Mouse (Mus musculus): ENCODE results near the gene Ccdc181. TPM values are rescaled to one million over a fixed set of nuclear protein-coding genes. Genes with fewer than 3 reads are reported as not detected.
A peak's percentile ranks its signal among the peaks of the same experiment; 100 is the strongest.

Gene Ccdc181
- polyA plus RNA-seq, 1 experiment from 2014 or later, result 11.5 TPM

GRCm38 (mm10) chr1:164296473-164296872, 21.1 kb downstream of the Ccdc181 start:
- peaks cover 93% of the 10 kb centered on the region for H3K36me3 ChIP-seq
- H3K4me1 ChIP-seq, result no peaks in the 10 kb centered on the region
- no peak for DNase-seq (ENCODE audit: low spot score)
- no peaks in the 10 kb centered on the region for H3K27me3 ChIP-seq (ENCODE audit: low read depth, poor library complexity, severe bottlenecking)
- WGBS, result 94% methylated on average over 4 of the region's 5 CpGs
- no peaks in the 10 kb centered on the region for H3K9me3 ChIP-seq (replicated peaks)
- H3K4me3 ChIP-seq, result no peak overlapping the region
- H3K27ac ChIP-seq (replicated peaks), result no peak overlapping the region

- 95% methylated on average over 4 of the region's 4 CpGs for WGBS
- peaks cover 69% of the 10 kb centered on the region for H3K36me3 ChIP-seq
These were observed 26.6 kb downstream of the Ccdc181 start for GRCm38 (mm10) chr1:164301949-164302348.

GRCm38 (mm10) chr1:164303821-164304220, 28.4 kb downstream of the Ccdc181 start, which contains the start of gene Nme7:
Nme7 (plus strand) TSS chr1:164304121.
- H3K36me3 ChIP-seq, result peaks cover 50% of the 10 kb centered on the region
- peaks cover 17% of the 10 kb centered on the region for H3K4me1 ChIP-seq
- 86% methylated on average over 5 of the region's 5 CpGs for WGBS

More at GRCm38 (mm10) chr1:164301949-164302348, 26.6 kb downstream of the Ccdc181 start:
- Histone ChIP-seq H3K27me3 (ENCODE audit: low read depth, poor library complexity, severe bottlenecking) (no peaks in the 10 kb centered on the region), H3K4me3 (no peak overlapping the region), H3K27ac (replicated peaks) (no peak overlapping the region), H3K4me1 (peaks cover 8% of the 10 kb centered on the region), H3K9me3 (replicated peaks) (no peaks in the 10 kb centered on the region)
- no peak for DNase-seq (ENCODE audit: low spot score)

GRCm38 (mm10) chr1:164307124-164307751, 31.9 kb downstream of the Ccdc181 start, which contains the start of gene Blzf1:
Blzf1 (minus strand) TSS chr1:164307489.
- Histone ChIP-seq H3K4me3 (peak within 1 kb of the TSS; percentile 83), H3K36me3 (peaks cover 20% of the 10 kb centered on the region), H3K4me1 (peaks cover 17% of the 10 kb centered on the region), H3K9me3 (replicated peaks) (no peaks in the 10 kb centered on the region), H3K27ac (replicated peaks) (peak within 1 kb of the TSS; percentile 82), H3K27me3 (ENCODE audit: low read depth, poor library complexity, severe bottlenecking) (no peaks in the 10 kb centered on the region)
- 0% methylated on average over 35 of the region's 35 CpGs for WGBS
- DNase-seq (ENCODE audit: low spot score), result peak; percentile 98

More at GRCm38 (mm10) chr1:164303821-164304220, 28.4 kb downstream of the Ccdc181 start, which contains the start of gene Nme7:
- H3K9me3 ChIP-seq (replicated peaks), result no peaks in the 10 kb centered on the region
- no peak within 1 kb of the TSS for H3K27ac ChIP-seq (replicated peaks)
- no peaks in the 10 kb centered on the region for H3K27me3 ChIP-seq (ENCODE audit: low read depth, poor library complexity, severe bottlenecking)
- H3K4me3 ChIP-seq, result no peak within 1 kb of the TSS
- no peak for DNase-seq (ENCODE audit: low spot score)

- peak overlapping the region; percentile 83 for H3K4me3 ChIP-seq
- peak overlapping the region; percentile 82 for H3K27ac ChIP-seq (replicated peaks)
- no peaks in the 10 kb centered on the region for H3K9me3 ChIP-seq (replicated peaks)
- no peaks in the 10 kb centered on the region for H3K27me3 ChIP-seq (ENCODE audit: low read depth, poor library complexity, severe bottlenecking)
- no peak for DNase-seq (ENCODE audit: low spot score)
- WGBS, result 11% methylated on average over 10 of the region's 10 CpGs
- peaks cover 17% of the 10 kb centered on the region for H3K4me1 ChIP-seq
- peaks cover 18% of the 10 kb centered on the region for H3K36me3 ChIP-seq
These were observed 32.5 kb downstream of the Ccdc181 start for GRCm38 (mm10) chr1:164307922-164308321.

GRCm38 (mm10) chr1:164314085-164314484, 38.7 kb downstream of the Ccdc181 start:
- no peak for DNase-seq (ENCODE audit: low spot score)
- H3K36me3 ChIP-seq, result peaks cover 38% of the 10 kb centered on the region
- no peaks in the 10 kb centered on the region for H3K27me3 ChIP-seq (ENCODE audit: low read depth, poor library complexity, severe bottlenecking)
- no peak overlapping the region for H3K4me3 ChIP-seq
- no peaks in the 10 kb centered on the region for H3K4me1 ChIP-seq
- WGBS, result 88% methylated on average over 5 of the region's 5 CpGs
- H3K27ac ChIP-seq (replicated peaks), result no peak overlapping the region
- H3K9me3 ChIP-seq (replicated peaks), result no peaks in the 10 kb centered on the region

GRCm38 (mm10) chr1:164315266-164315665, 39.9 kb downstream of the Ccdc181 start:
- Histone ChIP-seq H3K9me3 (replicated peaks) (no peaks in the 10 kb centered on the region), H3K36me3 (peaks cover 38% of the 10 kb centered on the region), H3K4me1 (no peaks in the 10 kb centered on the region), H3K27ac (replicated peaks) (no peak overlapping the region), H3K4me3 (no peak overlapping the region), H3K27me3 (ENCODE audit: low read depth, poor library complexity, severe bottlenecking) (no peaks in the 10 kb centered on the region)
- no peak for DNase-seq (ENCODE audit: low spot score)
- WGBS, result 81% methylated on average over 8 of the region's 8 CpGs

GRCm38 (mm10) chr1:164316697-164317096, 41.3 kb downstream of the Ccdc181 start:
- WGBS, result 36% methylated on average over 3 of the region's 3 CpGs
- H3K27me3 ChIP-seq (ENCODE audit: low read depth, poor library complexity, severe bottlenecking), result no peaks in the 10 kb centered on the region
- H3K4me1 ChIP-seq, result peaks cover 8% of the 10 kb centered on the region; the same call in 1 of the 2 replicates

GRCm38 (mm10) chr1:164317261-164317660, 41.9 kb downstream of the Ccdc181 start:
- Histone ChIP-seq H3K36me3 (peaks cover 34% of the 10 kb centered on the region), H3K27ac (replicated peaks) (no peak overlapping the region), H3K4me1 (peaks cover 11% of the 10 kb centered on the region; the same call in 1 of the 2 replicates), H3K4me3 (no peak overlapping the region), H3K9me3 (replicated peaks) (no peaks in the 10 kb centered on the region), H3K27me3 (ENCODE audit: low read depth, poor library complexity, severe bottlenecking) (no peaks in the 10 kb centered on the region)
- WGBS, result 90% methylated on average over 9 of the region's 9 CpGs
- no peak for DNase-seq (ENCODE audit: low spot score)

More at GRCm38 (mm10) chr1:164316697-164317096, 41.3 kb downstream of the Ccdc181 start:
- no peak overlapping the region for H3K27ac ChIP-seq (replicated peaks)
- peaks cover 37% of the 10 kb centered on the region for H3K36me3 ChIP-seq
- DNase-seq (ENCODE audit: low spot score), result peak; percentile 73
- no peaks in the 10 kb centered on the region for H3K9me3 ChIP-seq (replicated peaks)
- H3K4me3 ChIP-seq, result no peak overlapping the region

GRCm38 (mm10) chr1:164318474-164318873, 43.1 kb downstream of the Ccdc181 start:
- 92% methylated on average over 5 of the region's 5 CpGs for WGBS
- H3K27me3 ChIP-seq (ENCODE audit: low read depth, poor library complexity, severe bottlenecking), result no peaks in the 10 kb centered on the region

GRCm38 (mm10) chr1:164319542-164320140, 44.3 kb downstream of the Ccdc181 start:
- no peak for DNase-seq (ENCODE audit: low spot score)
- Histone ChIP-seq H3K36me3 (peaks cover 13% of the 10 kb centered on the region), H3K4me3 (no peak overlapping the region), H3K9me3 (replicated peaks) (no peaks in the 10 kb centered on the region), H3K27me3 (ENCODE audit: low read depth, poor library complexity, severe bottlenecking) (no peaks in the 10 kb centered on the region), H3K4me1 (peaks cover 12% of the 10 kb centered on the region; the same call in 1 of the 2 replicates), H3K27ac (replicated peaks) (no peak overlapping the region)
- 81% methylated on average over 14 of the region's 14 CpGs for WGBS

More at GRCm38 (mm10) chr1:164318474-164318873, 43.1 kb downstream of the Ccdc181 start:
- no peak overlapping the region for H3K27ac ChIP-seq (replicated peaks)
- H3K36me3 ChIP-seq, result peaks cover 24% of the 10 kb centered on the region
- H3K4me3 ChIP-seq, result no peak overlapping the region
- no peaks in the 10 kb centered on the region for H3K9me3 ChIP-seq (replicated peaks)
- DNase-seq (ENCODE audit: low spot score), result no peak
- H3K4me1 ChIP-seq, result peaks cover 12% of the 10 kb centered on the region; the same call in 1 of the 2 replicates

- 82% methylated on average over 5 of the region's 5 CpGs for WGBS
These were observed 45.3 kb downstream of the Ccdc181 start for GRCm38 (mm10) chr1:164320731-164321130.

GRCm38 (mm10) chr1:164321408-164321807, 46.0 kb downstream of the Ccdc181 start:
- H3K27me3 ChIP-seq (ENCODE audit: low read depth, poor library complexity, severe bottlenecking), result no peaks in the 10 kb centered on the region
- WGBS, result 87% methylated on average over 10 of the region's 10 CpGs
- H3K9me3 ChIP-seq (replicated peaks), result no peaks in the 10 kb centered on the region
- H3K27ac ChIP-seq (replicated peaks), result no peak overlapping the region; the same call in 1 of the 2 replicates
- H3K4me1 ChIP-seq, result peaks cover 12% of the 10 kb centered on the region; the same call in 1 of the 2 replicates
- DNase-seq (ENCODE audit: low spot score), result no peak
- no peak overlapping the region for H3K4me3 ChIP-seq
- peaks cover 6% of the 10 kb centered on the region; the same call in 1 of the 2 replicates for H3K36me3 ChIP-seq

More at GRCm38 (mm10) chr1:164320731-164321130, 45.3 kb downstream of the Ccdc181 start:
- no peak for DNase-seq (ENCODE audit: low spot score)
- H3K4me1 ChIP-seq, result peaks cover 12% of the 10 kb centered on the region; the same call in 1 of the 2 replicates
- H3K4me3 ChIP-seq, result no peak overlapping the region
- peaks cover 6% of the 10 kb centered on the region; the same call in 1 of the 2 replicates for H3K36me3 ChIP-seq
- no peaks in the 10 kb centered on the region for H3K9me3 ChIP-seq (replicated peaks)
- H3K27me3 ChIP-seq (ENCODE audit: low read depth, poor library complexity, severe bottlenecking), result no peaks in the 10 kb centered on the region
- H3K27ac ChIP-seq (replicated peaks), result no peak overlapping the region
